Mouse (Mus musculus) layer of hippocampus, adult 18-20 months (tissue): ENCODE measurements around the gene Col4a1. TPM values are rescaled to one million over a fixed set of nuclear protein-coding genes. Genes with fewer than 3 reads are reported as not detected.

Source experiments
- DNase-seq, 2 experiments: peaks; one replicate each; pipeline ENCODE4 v3.0.0; 2022; ENCODE audit warnings: low spot score in 2 of 2
- total RNA-seq, 2 experiments: library from RNA; stranded (reverse); gene quantifications; 2 replicates each; pipeline ENCODE4 v1.2.3; 2021

The Col4a1 gene
- total RNA-seq, 2 experiments from 2014 or later, result 33.4 to 43.0 TPM

GRCm38 (mm10) chr8:11331561-11331960 is 18.9 kb upstream of the Col4a1 start:
- no peak for DNase-seq

GRCm38 (mm10) chr8:11327722-11328417 is 15.2 kb upstream of the Col4a1 start:
- DNase-seq, result no peak

GRCm38 (mm10) chr8:11327298-11327697 is 14.7 kb upstream of the Col4a1 start:
- no peak for DNase-seq

- no peak for DNase-seq
Observed at GRCm38 (mm10) chr8:11324801-11325395, 12.3 kb upstream of the Col4a1 start.

- no peak for DNase-seq
Observed at GRCm38 (mm10) chr8:11323681-11324080, 11.1 kb upstream of the Col4a1 start.

GRCm38 (mm10) chr8:11322724-11323585 is 10.3 kb upstream of the Col4a1 start:
- no peak for DNase-seq

- no peak for DNase-seq
Observed at GRCm38 (mm10) chr8:11321841-11322240, 9.2 kb upstream of the Col4a1 start.

- no peak for DNase-seq
Observed at GRCm38 (mm10) chr8:11319405-11319804, 6.8 kb upstream of the Col4a1 start.

- DNase-seq, result no peak
Observed at GRCm38 (mm10) chr8:11316118-11316517, 3.5 kb upstream of the Col4a1 start.

- DNase-seq, result no peak
Observed at GRCm38 (mm10) chr8:11315179-11315943, 2.7 kb upstream of the Col4a1 start.

- no peak for DNase-seq
Observed at GRCm38 (mm10) chr8:11314613-11315012, 2.0 kb upstream of the Col4a1 start.

- peak in 1 of 2 experiments; percentile 34 for DNase-seq
Observed at GRCm38 (mm10) chr8:11313176-11314111, 818 bp upstream of the Col4a1 start.

GRCm38 (mm10) chr8:11311681-11312348 is 811 bp downstream of the Col4a1 start:
- DNase-seq, result peak in 1 of 2 experiments; percentile 25

- DNase-seq, result no peak
Observed at GRCm38 (mm10) chr8:11310049-11310448, 2.6 kb downstream of the Col4a1 start.

GRCm38 (mm10) chr8:11309226-11309625 is 3.4 kb downstream of the Col4a1 start:
- DNase-seq, result no peak

- no peak for DNase-seq
Observed at GRCm38 (mm10) chr8:11308570-11308998, 4.0 kb downstream of the Col4a1 start.

- DNase-seq, result no peak
Observed at GRCm38 (mm10) chr8:11307451-11307850, 5.2 kb downstream of the Col4a1 start.

GRCm38 (mm10) chr8:11305539-11305938 is 7.1 kb downstream of the Col4a1 start:
- no peak for DNase-seq

- DNase-seq, result no peak
Observed at GRCm38 (mm10) chr8:11304027-11304601, 8.5 kb downstream of the Col4a1 start.
